Mouse (Mus musculus): Measurements from ENCODE around the gene Plb1. TPM values are rescaled to one million over a fixed set of nuclear protein-coding genes. Genes with fewer than 3 reads are reported as not detected.

The Plb1 gene
- total RNA-seq, 1 experiment = 3.8 TPM

DNA sequence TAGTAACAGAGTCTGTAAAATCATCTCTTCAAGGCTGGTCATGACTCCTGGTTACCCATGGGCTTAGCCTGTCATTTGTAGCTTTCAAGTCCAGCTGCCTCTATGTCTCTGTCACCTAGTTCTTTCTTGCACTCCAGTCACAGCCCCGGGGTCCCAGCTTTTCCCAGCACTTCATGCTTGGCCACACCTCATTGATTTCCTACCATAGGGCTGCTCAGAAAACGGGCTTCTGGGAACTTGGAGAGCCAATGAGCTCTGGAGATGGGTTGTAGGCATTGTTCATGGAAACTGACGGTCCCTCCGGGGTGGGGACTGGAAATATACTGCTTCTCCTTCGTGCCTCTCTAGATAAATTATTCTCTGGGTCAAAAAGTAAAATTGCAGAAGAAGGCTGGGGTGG, 28.2 kb downstream of the Plb1 start:
- no peaks in the 10 kb centered on the region for H3K36me3 ChIP-seq (ENCODE audit: control insufficient read depth, insufficient read depth, low read length, poor library complexity, severe bottlenecking)
- in situ Hi-C loops (cut with MboI; ENCODE audit: low sequenced_read_pairs in 2 of 2, unreplicated experiment in 2 of 2) = no loop called here
- no peaks in the 10 kb centered on the region for H3K4me1 ChIP-seq (ENCODE audit: control insufficient read depth in 2 of 2, insufficient read depth in 2 of 2, low read length in 2 of 2, poor library complexity in 1 of 2)
- H3K27ac ChIP-seq (ENCODE audit: insufficient read depth, low read depth, low read length, poor library complexity, severe bottlenecking) = no peak overlapping the region
- H3K9ac ChIP-seq (ENCODE audit: insufficient read depth, low read depth, low read length, poor library complexity, severe bottlenecking) = no peak overlapping the region
- TF ChIP-seq CHD2 (IDR thresholded peaks at IDR 0.05; ENCODE audit: low read depth, low read length) (no peak), MAFK (IDR thresholded peaks at IDR 0.05; ENCODE audit: insufficient read depth, low read depth, low read length) (no peak), ZC3H11A (IDR thresholded peaks at IDR 0.05; ENCODE audit: borderline replicate concordance, low read depth, low read length) (no peak), HCFC1 (IDR thresholded peaks at IDR 0.05; ENCODE audit: borderline replicate concordance, insufficient read depth, low read length) (no peak), ZNF384 (IDR thresholded peaks at IDR 0.05; ENCODE audit: low read depth, low read length) (no peak)
- no peak overlapping the region for H3K4me3 ChIP-seq (ENCODE audit: insufficient read depth in 1 of 2, low read depth in 1 of 2, low read length in 2 of 2, poor library complexity in 1 of 2, severe bottlenecking in 1 of 2)
- H3K9me3 ChIP-seq (ENCODE audit: control insufficient read depth, insufficient read depth, low read depth, low read length) = no peaks in the 10 kb centered on the region
- DNase-seq (ENCODE audit: low read depth, low spot score) = no peak

DNA sequence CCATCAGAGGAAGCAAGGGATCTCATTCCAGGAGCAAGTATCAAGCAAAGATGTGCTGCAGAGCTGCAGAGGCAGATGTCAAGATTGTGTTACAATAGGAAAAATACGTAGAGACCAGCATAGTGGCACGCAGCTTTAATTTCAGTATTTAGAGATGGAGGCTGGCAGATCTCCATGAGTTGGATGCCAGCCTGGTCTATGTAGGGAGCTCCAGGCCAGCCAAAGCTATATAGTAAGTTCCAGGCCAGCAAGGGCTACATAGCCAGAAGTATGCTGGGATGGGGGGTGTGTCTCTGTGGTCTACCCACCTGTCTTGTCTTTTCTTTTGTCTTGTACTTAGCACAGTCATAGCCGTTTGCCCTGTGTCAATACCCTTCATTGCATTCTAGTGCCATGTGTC, 28.7 kb downstream of the Plb1 start:
- in situ Hi-C loops (cut with MboI; ENCODE audit: low sequenced_read_pairs in 2 of 2, unreplicated experiment in 2 of 2) = no loop called here
- no peaks in the 10 kb centered on the region for H3K4me1 ChIP-seq (ENCODE audit: control insufficient read depth in 2 of 2, insufficient read depth in 2 of 2, low read length in 2 of 2, poor library complexity in 1 of 2)
- H3K9me3 ChIP-seq (ENCODE audit: control insufficient read depth, insufficient read depth, low read depth, low read length) = no peaks in the 10 kb centered on the region
- no peaks in the 10 kb centered on the region for H3K36me3 ChIP-seq (ENCODE audit: control insufficient read depth, insufficient read depth, low read length, poor library complexity, severe bottlenecking)
- DNase-seq (ENCODE audit: low read depth, low spot score) = no peak
- H3K4me3 ChIP-seq (ENCODE audit: insufficient read depth in 1 of 2, low read depth in 1 of 2, low read length in 2 of 2, poor library complexity in 1 of 2, severe bottlenecking in 1 of 2) = no peak overlapping the region
- H3K9ac ChIP-seq (ENCODE audit: insufficient read depth, low read depth, low read length, poor library complexity, severe bottlenecking) = no peak overlapping the region
- TF ChIP-seq ZNF384 (IDR thresholded peaks at IDR 0.05; ENCODE audit: low read depth, low read length) = no peak
- no peak overlapping the region for H3K27ac ChIP-seq (ENCODE audit: insufficient read depth, low read depth, low read length, poor library complexity, severe bottlenecking)

DNA sequence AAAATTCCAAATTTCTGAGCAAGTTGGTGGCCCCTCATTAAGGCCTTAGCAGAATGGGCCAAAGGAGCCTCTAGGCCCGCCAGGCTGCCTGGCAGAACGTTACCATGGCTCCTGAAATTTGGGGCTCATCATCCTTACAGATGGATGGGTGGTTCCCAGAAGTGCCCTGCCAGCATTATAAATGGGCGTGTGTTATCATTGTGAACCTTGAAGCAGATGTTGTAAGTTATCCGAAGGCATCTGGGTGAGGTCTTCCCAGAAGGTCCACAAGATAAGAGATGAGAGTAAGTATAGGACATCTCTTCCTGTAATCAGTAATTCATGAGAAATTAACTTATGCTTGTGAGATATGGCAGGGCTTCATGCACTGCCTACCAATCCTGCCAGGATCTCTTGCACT, 30.0 kb downstream of the Plb1 start:
- no peaks in the 10 kb centered on the region for H3K36me3 ChIP-seq (ENCODE audit: control insufficient read depth, insufficient read depth, low read length, poor library complexity, severe bottlenecking)
- H3K9me3 ChIP-seq (ENCODE audit: control insufficient read depth, insufficient read depth, low read depth, low read length) = no peaks in the 10 kb centered on the region
- no peak overlapping the region for H3K27ac ChIP-seq (ENCODE audit: insufficient read depth, low read depth, low read length, poor library complexity, severe bottlenecking)
- TF ChIP-seq ZC3H11A (IDR thresholded peaks at IDR 0.05; ENCODE audit: borderline replicate concordance, low read depth, low read length) (no peak), CHD2 (IDR thresholded peaks at IDR 0.05; ENCODE audit: low read depth, low read length) (no peak), ZNF384 (IDR thresholded peaks at IDR 0.05; ENCODE audit: low read depth, low read length) (no peak), MAFK (IDR thresholded peaks at IDR 0.05; ENCODE audit: insufficient read depth, low read depth, low read length) (no peak), HCFC1 (IDR thresholded peaks at IDR 0.05; ENCODE audit: borderline replicate concordance, insufficient read depth, low read length) (no peak)
- no peaks in the 10 kb centered on the region for H3K4me1 ChIP-seq (ENCODE audit: control insufficient read depth in 2 of 2, insufficient read depth in 2 of 2, low read length in 2 of 2, poor library complexity in 1 of 2)
- no peak overlapping the region for H3K4me3 ChIP-seq (ENCODE audit: insufficient read depth in 1 of 2, low read depth in 1 of 2, low read length in 2 of 2, poor library complexity in 1 of 2, severe bottlenecking in 1 of 2)
- no peak for DNase-seq (ENCODE audit: low read depth, low spot score)
- no peak overlapping the region for H3K9ac ChIP-seq (ENCODE audit: insufficient read depth, low read depth, low read length, poor library complexity, severe bottlenecking)
- in situ Hi-C loops (cut with MboI; ENCODE audit: low sequenced_read_pairs in 2 of 2, unreplicated experiment in 2 of 2) = no loop called here

DNA sequence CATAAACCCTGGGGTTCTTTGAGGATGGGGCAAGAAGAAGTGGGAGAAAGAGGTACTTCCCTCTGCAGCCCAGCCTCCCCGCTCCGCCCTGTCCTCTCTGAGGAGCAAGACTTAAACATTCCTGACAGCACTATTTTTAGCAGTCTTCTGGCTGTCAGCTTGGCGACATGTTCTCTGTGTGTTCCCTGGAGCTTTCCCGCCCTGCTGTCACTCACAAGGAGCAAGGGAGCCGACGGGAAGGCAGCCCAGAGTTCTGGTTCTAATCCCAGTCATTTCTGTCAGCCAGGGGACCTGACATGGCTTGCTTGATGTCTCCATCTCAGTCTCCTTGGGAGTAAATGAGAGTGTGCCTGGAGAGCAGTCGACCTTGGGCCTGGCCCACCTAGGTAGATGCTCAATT, 40.0 kb downstream of the Plb1 start:
- H3K4me1 ChIP-seq (ENCODE audit: control insufficient read depth in 2 of 2, insufficient read depth in 2 of 2, low read length in 2 of 2, poor library complexity in 1 of 2) = peaks cover 0 to 4% of the 10 kb centered on the region in 2 experiments; a peak in 1 of 4 replicates
- no peak overlapping the region for H3K27ac ChIP-seq (ENCODE audit: insufficient read depth, low read depth, low read length, poor library complexity, severe bottlenecking)
- no peak for TF ChIP-seq CHD2 (IDR thresholded peaks at IDR 0.05; ENCODE audit: low read depth, low read length)
- no peak for TF ChIP-seq HCFC1 (IDR thresholded peaks at IDR 0.05; ENCODE audit: borderline replicate concordance, insufficient read depth, low read length)
- TF ChIP-seq ZNF384 (IDR thresholded peaks at IDR 0.05; ENCODE audit: low read depth, low read length) = no peak
- no peak for TF ChIP-seq MAFK (IDR thresholded peaks at IDR 0.05; ENCODE audit: insufficient read depth, low read depth, low read length)
- H3K9ac ChIP-seq (ENCODE audit: insufficient read depth, low read depth, low read length, poor library complexity, severe bottlenecking) = no peak overlapping the region
- in situ Hi-C loops (cut with MboI; ENCODE audit: low sequenced_read_pairs in 2 of 2, unreplicated experiment in 2 of 2) = no loop called here
- no peaks in the 10 kb centered on the region for H3K9me3 ChIP-seq (ENCODE audit: control insufficient read depth, insufficient read depth, low read depth, low read length)
- no peak overlapping the region for H3K4me3 ChIP-seq (ENCODE audit: insufficient read depth in 1 of 2, low read depth in 1 of 2, low read length in 2 of 2, poor library complexity in 1 of 2, severe bottlenecking in 1 of 2)
- DNase-seq (ENCODE audit: low read depth, low spot score) = no peak
- no peaks in the 10 kb centered on the region for H3K36me3 ChIP-seq (ENCODE audit: control insufficient read depth, insufficient read depth, low read length, poor library complexity, severe bottlenecking)

DNA sequence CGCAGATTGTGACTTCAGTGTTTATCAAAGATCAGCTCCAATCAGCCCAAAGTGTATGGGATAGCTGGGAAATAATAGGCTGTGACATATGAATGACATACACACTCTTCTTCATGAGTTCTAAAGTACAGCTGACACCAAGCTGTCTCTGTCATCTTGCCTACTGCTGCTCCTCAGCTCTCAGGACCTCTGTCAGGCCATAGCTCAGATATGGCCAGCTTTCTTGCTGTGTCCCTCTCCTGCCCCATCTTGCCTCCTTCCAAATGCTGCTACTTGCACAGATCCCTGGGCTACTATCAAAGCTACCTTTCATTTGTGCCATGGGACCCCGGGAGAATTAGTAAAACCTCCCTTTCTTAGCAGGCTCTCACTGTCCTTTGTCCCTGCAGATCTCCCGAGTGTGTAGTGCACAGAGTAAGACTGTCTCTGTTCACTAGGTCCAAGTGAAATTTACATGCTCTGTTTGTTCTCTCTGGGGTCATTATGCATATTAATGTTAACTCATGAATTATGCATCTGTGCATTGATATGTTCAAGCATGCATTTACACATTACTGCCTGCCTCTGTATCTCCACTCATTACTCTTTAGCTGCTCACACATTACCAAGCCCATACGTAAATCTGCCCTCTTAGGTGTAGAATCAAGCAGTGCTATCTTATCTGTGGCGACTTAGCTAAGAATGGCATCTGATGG, 45.6 kb downstream of the Plb1 start:
- H3K36me3 ChIP-seq (ENCODE audit: control insufficient read depth, insufficient read depth, low read length, poor library complexity, severe bottlenecking) = no peaks in the 10 kb centered on the region
- in situ Hi-C loops (cut with MboI; ENCODE audit: low sequenced_read_pairs in 2 of 2, unreplicated experiment in 2 of 2) = no loop called here
- no peak overlapping the region for H3K27ac ChIP-seq (ENCODE audit: insufficient read depth, low read depth, low read length, poor library complexity, severe bottlenecking)

More for the DNA sequence above, 45.6 kb downstream of the Plb1 start:
- no peak for DNase-seq (ENCODE audit: low read depth, low spot score)
- no peak overlapping the region for H3K4me3 ChIP-seq (ENCODE audit: insufficient read depth in 1 of 2, low read depth in 1 of 2, low read length in 2 of 2, poor library complexity in 1 of 2, severe bottlenecking in 1 of 2)
- H3K4me1 ChIP-seq (ENCODE audit: control insufficient read depth in 2 of 2, insufficient read depth in 2 of 2, low read length in 2 of 2, poor library complexity in 1 of 2) = peaks cover 0 to 6% of the 10 kb centered on the region in 2 experiments; a peak in 1 of 4 replicates
- no peaks in the 10 kb centered on the region for H3K9me3 ChIP-seq (ENCODE audit: control insufficient read depth, insufficient read depth, low read depth, low read length)
- no peak overlapping the region for H3K9ac ChIP-seq (ENCODE audit: insufficient read depth, low read depth, low read length, poor library complexity, severe bottlenecking)
- TF ChIP-seq ZNF384 (IDR thresholded peaks at IDR 0.05; ENCODE audit: low read depth, low read length) (no peak), HCFC1 (IDR thresholded peaks at IDR 0.05; ENCODE audit: borderline replicate concordance, insufficient read depth, low read length) (no peak), CHD2 (IDR thresholded peaks at IDR 0.05; ENCODE audit: low read depth, low read length) (no peak), MAFK (IDR thresholded peaks at IDR 0.05; ENCODE audit: insufficient read depth, low read depth, low read length) (no peak), ZC3H11A (IDR thresholded peaks at IDR 0.05; ENCODE audit: borderline replicate concordance, low read depth, low read length) (no peak)

All from ES-E14 (cell line).